Mouse (Mus musculus): ENCODE data around the gene Meltf. TPM values are rescaled to one million over a fixed set of nuclear protein-coding genes. Genes with fewer than 3 reads are reported as not detected.

The Meltf gene
- total RNA-seq (2017): not detected in 2 replicates

DNA sequence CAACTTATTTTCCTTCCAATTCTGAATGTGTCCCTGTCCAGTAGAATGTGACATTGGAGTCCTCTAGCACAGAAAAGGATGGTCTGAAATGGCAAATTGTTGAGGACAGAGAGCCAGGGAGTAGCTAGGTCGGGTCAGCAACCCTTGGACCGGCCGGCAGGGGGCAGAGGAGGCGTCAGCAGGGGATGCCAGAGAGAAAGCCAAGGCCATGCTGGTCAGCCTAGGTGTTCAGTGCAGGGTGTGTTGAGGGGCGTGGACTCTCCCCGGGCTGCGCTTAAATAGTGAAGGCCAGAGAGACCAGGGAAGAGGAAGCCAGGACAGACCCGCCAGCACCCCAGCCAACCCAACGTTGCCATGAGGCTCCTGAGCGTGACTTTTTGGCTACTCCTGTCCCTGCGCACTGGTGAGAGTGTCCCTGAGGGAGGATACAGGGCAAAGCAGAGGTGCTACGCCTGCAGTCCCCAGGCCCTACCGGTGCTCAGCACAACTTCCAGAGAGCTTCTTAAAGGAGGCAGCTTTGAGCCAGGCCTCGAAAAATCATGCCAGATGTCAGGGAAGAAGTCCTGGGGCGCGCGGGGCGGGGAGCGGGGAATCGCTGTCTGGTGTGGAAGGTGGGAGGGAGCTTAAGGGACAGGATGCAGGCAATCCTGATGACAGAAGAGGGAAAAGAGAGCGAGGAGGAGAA, at the start of gene Meltf:
Gene Meltf, plus strand, starts transcription at position 238 of the 685 bp plus-strand sequence.
- 0 out of 2 replicates have a peak, but pooled peaks have one; percentile 18 for ATAC-seq (ENCODE audit: extremely low read depth, insufficient number of reproducible peaks, low FRiP score, poor library complexity, severe bottlenecking)

DNA sequence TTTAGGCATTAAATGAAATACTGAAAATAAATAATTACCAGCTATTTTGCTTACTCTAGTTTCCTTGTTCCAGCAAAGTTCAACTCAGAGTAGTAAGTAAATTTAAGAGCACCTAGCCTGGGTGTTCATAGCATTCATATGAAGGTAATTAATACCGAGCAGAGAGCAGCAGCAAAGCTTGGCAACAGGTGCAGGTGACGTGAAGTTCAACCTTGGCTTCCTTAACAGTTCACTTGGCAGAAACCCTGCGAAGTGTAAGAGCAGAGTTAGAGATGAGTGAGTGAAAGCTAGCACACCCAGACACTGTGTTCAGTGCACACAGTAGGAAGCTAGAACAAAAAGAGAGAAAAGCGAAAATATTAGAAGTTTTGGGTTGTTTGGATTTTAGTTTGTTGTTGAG, 47.9 kb upstream of the Meltf start:
- ATAC-seq (ENCODE audit: extremely low read depth, insufficient number of reproducible peaks, low FRiP score, poor library complexity, severe bottlenecking): no peak

DNA sequence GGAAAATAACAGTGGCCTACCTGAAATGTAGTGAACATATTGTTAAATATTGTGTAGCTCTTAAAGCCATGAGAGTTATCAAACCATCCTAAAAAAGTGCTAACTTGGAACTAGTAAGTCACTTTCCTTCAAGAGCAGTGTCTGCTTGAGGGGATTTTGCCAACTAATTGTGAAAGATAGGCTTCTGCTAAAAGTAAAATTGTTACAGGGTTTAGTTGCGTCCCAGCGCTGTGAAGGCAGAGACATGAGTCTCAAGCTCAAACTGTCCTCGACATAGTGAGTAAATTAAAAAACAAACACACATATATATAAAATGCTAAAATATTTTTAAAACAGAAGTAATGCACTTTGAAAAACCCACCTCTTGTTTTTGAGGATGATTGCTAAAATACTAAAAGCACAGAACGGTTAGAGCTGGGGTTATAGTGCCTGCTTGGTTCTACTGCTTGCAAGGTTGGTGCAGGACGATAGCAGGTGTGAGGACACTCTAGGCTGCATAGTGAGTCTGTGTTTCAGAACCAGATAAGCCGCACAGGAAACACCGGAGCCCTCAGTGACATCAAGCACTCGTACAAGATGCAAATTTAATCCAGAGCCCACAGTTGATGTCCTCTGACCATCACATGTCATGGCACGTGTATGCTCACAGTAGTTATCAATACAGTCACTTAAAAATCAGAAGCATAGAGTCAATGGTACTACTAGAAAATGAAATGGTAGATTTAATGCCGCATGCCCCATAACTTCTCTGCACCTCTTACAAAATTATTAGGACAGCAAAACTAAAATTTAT, 45.8 kb upstream of the Meltf start:
- no peak for ATAC-seq (ENCODE audit: extremely low read depth, insufficient number of reproducible peaks, low FRiP score, poor library complexity, severe bottlenecking)

DNA sequence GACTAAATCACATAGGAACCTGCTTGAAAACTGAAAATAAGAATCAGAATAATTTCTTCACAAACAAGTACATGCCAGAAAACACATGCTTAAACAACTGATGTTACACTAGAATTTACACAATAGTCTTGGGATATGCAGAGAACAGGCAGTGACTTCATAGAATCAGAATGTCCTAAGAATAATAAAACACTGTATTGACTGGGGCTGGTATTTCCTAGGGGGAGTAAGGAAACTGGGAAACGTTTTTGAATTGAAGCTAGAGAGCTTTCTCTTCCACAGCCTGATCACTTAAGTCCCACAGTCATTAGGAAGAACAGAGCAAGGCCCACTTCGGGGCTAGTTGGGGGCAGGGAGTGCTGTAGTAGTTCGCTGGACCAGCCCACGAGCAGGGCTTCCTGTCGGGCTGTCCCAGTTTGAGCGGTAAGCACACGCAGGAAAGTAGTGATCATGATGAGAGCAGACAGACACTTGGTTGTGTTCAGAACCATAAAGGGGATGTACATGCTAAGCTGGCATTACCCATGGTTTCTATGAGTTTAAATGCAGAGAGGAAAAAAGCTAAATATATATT, 44.5 kb upstream of the Meltf start:
- ATAC-seq (ENCODE audit: extremely low read depth, insufficient number of reproducible peaks, low FRiP score, poor library complexity, severe bottlenecking): no peak

DNA sequence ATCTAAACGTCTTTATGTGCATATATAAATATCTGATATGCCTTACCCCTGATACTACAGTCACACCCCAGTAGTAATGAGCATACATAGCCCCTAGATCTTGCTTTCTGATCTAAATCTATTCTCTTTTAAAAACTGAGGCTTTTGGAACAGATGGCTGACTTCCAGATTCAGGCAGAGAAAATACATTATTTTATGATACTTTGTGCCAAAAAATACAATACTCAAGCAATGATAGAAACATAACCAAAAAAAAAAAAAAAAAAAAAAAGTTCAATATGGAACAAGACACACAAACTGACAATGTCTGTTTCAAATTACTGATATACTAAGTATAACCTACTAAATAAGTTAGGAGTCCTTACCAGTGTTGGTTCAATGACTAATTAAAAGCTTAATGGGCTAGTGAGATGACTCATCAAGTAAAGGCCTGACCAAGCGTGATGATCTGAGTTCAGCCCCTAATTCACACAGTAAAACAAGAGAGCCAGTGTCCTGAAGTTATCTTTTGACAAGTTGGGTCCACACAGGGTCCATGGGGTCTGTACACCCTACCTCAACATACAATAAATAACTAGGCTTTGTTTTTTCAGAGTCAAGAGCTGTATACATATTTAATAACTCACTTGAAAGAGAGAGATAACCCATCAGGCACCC, 43.8 kb upstream of the Meltf start:
- no peak for ATAC-seq (ENCODE audit: extremely low read depth, insufficient number of reproducible peaks, low FRiP score, poor library complexity, severe bottlenecking)

DNA sequence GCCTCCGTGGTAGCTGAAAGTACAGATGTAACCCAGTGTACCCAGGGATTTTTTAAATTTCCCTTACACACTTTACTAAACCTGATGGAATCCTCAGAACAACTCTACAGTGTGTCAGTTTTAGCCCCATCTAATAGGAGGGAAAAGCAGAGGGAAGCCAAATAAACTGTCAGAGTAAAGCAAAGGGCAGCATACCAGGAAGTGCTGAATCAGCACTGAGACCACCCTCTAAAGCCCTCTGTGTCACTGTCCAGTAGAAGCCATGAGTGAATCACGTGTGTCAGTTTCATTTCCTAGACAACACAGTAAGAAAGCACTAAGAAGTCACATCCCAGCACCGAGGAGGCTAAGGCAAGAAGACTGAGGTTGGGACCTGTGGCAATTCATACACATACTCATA, 41.2 kb upstream of the Meltf start:
- no peak for ATAC-seq (ENCODE audit: extremely low read depth, insufficient number of reproducible peaks, low FRiP score, poor library complexity, severe bottlenecking)

DNA sequence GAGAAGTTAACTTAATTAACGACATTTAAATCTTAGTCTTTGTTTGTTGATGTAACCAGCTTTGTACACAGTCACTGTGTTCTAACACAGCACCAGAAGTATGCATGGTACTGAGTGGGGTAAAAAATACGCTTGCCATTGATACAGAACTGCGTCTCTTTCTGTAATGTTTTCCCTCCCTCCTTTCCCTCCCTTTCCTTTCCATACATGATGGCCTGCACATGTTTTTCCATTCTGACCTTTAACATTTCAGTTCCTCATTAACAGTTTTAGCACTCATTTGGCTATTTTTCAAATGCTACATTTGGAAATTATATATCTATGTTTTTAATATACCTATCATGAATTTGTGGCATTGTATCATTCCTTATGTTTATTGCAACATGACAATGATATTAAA, 34.4 kb upstream of the Meltf start:
- ATAC-seq (ENCODE audit: extremely low read depth, insufficient number of reproducible peaks, low FRiP score, poor library complexity, severe bottlenecking): no peak

DNA sequence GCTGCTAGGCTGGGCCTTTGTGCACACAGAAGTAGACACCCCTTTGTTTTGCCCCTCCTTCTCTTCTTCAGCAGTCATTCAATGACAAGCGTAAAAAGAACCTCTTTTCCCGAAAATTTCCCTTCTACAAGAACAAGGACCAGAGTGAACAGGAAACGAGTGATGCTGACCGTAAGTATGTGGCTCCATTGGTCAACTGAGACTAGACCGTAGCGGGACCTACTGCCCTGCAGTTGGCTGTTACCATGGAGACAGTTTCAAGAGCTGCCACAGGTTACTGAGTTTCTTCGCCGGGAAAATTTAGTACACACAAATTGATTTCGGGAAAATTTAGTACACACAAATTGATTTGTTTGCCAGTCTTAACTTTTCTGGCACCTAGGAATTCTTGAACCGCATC, 31.8 kb upstream of the Meltf start:
- ATAC-seq (ENCODE audit: extremely low read depth, insufficient number of reproducible peaks, low FRiP score, poor library complexity, severe bottlenecking): no peak

DNA sequence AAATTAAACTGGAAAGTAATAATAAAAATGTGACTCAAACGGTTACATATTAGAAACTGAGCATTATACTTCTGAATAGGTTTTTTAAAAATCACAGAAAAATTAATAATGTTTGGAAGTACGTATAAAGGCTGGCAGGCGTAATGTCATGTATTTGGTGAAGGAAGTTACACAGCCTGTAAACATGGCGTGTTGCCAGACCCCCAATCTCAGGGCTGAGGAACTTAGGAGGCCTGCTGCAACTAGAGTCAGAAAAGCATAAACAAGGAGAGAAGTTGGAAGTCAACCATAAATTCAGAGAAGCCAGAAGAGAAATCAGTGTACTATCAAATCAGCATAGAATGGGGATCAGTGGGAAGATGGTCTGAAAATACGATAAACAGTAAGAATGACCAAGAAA, 14.7 kb upstream of the Meltf start:
- ATAC-seq (ENCODE audit: extremely low read depth, insufficient number of reproducible peaks, low FRiP score, poor library complexity, severe bottlenecking): no peak

DNA sequence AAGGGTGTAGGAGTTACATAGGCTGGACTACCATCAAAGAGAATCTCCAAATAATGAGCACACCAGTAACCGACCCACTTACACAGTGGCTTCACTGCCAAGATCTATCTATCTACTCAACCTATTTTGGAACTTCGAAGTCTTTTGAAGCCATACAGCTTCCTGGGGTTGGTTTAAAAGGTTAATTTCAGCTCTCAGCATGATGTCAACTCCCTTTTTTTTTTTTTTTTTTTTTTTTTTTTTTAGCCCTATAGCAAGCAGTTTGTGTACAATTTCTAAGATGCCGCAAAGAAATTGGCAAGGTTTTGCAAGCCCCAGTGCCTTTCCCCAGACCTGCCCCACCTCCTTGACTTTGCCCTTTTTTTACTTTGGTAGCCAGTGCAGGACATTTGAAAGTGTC, 13.4 kb upstream of the Meltf start:
- ATAC-seq (ENCODE audit: extremely low read depth, insufficient number of reproducible peaks, low FRiP score, poor library complexity, severe bottlenecking): no peak

DNA sequence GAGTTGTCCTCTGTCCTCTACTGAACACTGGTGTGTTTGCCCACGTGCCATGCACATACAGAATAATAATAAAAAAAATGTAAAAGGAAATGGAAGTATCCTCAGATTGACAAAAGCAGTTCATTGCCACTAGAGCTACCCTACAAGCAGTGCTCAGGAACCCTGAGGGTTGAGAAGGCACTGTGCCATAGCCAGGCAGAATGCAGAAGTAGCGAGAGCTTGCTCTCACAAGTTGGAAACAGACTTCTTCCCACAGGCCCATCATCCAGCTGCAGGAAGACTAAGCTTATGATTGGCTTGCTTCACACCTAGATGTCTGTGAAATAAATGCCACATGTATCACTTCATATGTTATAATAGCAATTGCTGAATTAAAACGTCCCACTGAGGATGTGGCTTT, 11.7 kb upstream of the Meltf start:
- ATAC-seq (ENCODE audit: extremely low read depth, insufficient number of reproducible peaks, low FRiP score, poor library complexity, severe bottlenecking): no peak

DNA sequence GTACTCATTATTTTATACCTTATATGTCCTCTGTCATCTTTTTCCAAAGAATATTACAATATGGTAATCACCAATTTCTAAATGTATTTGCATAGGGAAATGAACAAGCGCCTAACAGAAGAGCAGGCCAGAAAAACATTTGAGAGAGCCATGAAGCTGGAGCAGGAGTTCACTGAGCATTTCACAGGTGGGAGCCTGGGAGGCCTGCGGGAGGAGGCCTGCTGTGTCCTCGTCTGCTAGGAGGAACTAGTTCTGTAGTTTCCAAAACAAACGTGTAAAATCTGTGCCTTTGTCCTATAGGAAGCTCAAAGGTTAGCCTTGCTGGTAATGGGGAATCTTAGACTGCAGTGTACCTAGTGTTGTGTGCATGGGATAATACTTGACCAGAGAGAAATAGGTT, 10.9 kb upstream of the Meltf start:
- no peak for ATAC-seq (ENCODE audit: extremely low read depth, insufficient number of reproducible peaks, low FRiP score, poor library complexity, severe bottlenecking)

DNA sequence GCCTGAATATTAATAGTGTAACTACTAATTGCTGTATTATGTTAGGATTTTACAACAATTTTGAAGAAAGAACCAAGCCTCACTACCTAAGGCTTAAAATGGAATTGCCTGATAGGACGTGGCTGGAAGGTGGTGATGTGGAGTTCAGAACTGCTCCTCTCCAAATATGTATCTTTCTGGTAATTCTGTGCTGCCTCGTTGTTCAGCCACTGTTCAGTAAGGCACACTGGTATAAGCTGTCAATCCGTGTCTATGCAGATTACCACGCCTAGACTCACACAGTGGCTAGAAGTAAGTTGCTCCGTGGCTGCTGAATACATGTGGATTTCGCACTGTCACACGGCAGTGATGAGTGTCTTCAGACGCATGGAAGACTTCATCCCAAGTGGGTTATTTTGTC, 4.9 kb upstream of the Meltf start:
- no peak for ATAC-seq (ENCODE audit: extremely low read depth, insufficient number of reproducible peaks, low FRiP score, poor library complexity, severe bottlenecking)

DNA sequence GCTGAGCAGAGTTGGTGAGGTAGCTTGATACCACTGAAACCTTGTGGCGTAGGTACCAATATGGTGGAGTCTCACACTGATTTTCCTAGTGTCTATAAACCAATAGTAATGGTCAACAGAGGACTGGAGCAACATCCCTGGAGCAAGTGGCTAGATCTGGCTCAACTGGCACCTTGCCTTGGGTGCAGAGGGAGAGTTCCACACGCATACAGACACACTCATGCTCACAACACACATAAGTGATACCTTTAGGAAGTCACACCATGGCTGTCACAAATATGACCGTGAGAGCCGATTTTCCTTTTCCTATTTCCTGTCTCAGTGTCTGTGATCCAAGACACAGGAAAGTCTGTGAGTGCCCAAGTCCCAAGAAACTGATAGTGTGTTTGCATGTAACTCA, 3.2 kb upstream of the Meltf start:
- ATAC-seq (ENCODE audit: extremely low read depth, insufficient number of reproducible peaks, low FRiP score, poor library complexity, severe bottlenecking): no peak

DNA sequence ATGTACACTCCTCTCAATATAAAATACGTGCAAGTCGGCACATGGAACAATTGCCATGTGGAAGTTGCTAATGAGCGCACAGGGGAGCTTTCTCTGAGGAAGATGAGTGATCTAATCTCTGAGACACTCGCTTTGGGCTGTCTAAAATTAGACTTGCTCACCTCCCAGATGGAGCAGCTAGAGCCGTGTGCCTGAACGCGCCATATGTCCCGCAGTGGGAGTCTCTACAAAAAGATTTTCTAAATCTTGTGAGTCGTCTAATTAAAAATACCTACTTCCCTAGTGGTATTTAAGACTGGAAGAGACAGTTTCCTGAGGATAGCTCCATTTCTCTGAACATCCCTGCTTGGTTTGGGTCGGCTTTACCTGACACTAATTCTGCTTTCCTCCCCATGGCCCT, 2.2 kb upstream of the Meltf start:
- ATAC-seq (ENCODE audit: extremely low read depth, insufficient number of reproducible peaks, low FRiP score, poor library complexity, severe bottlenecking): no peak

DNA sequence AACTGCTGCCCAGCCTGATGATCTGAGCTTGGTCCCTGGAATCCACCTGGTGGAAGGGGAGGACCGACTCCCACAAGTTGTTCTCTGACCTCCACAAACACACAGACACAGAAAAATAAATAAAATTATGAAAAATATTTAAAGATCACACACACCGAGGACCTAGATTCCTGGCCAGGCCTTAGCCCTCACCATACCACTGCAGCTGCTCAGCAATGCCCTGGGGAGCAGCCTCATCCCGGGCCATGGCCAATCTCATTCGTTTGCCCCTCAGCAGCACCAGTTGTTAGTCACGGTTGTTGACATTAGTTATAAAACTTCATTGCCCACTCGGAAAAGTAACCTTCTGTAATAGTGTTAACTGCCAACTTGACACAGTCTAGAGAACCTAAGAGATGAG, 558 bp upstream of the Meltf start:
- no peak for ATAC-seq (ENCODE audit: extremely low read depth, insufficient number of reproducible peaks, low FRiP score, poor library complexity, severe bottlenecking)

DNA sequence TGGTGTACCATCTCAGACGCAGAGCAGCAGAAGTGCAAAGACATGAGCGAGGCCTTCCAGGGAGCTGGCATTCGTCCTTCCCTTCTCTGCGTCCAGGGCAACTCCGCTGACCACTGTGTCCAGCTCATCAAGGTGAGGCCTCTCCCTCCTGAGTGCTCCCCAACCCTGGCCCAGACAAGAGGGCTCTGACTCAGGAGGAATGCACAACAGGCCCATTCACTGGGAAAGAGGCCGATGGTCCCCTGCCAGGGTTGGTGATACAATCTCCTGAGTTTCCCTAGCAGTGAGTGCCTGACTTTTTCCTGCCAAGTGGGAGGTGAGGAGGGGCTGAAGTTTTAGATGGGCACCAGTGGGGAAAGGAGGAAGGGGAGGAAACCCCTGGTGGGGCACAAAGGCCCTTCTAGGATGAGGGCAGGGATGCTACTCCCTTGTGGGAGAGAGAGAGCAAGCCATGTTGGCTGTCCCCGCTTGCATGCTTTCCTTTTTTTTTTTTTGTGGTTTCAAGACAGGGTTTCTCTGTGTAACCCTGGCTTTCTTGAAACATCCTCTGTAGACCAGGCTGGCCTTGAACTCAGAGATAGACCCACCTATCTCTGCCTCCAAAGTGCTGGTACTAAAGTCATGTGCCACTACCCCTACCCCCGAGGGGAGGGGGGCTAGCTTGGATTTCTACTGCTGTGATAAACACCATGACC, 1.7 kb downstream of the Meltf start:
- ATAC-seq (ENCODE audit: extremely low read depth, insufficient number of reproducible peaks, low FRiP score, poor library complexity, severe bottlenecking): no peak

DNA sequence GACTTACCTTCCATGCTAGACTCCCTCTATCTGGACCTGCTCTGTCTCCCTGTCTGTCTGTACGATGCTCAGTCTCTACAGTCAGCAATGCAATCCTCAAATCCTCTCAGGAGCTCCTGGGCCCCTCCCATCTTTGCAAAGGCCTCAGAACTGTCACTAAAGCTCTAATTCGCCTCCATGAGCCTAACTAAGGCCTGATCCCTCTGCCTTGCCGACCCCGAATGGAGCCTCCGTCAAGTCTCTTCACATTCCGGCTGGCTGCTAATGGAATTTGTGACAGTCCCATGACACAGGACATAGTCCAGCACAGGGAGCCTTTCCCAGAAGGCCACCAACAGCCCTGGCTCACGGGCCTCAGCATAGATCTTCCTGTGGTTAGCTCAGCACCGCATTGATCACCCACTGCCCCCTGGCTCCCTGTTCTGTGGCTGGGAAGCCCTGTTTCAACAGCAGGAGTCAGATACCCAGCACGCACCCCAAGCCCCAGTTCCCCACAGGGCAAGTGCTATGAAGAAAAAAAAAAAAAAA, 3.8 kb downstream of the Meltf start:
- ATAC-seq (ENCODE audit: extremely low read depth, insufficient number of reproducible peaks, low FRiP score, poor library complexity, severe bottlenecking): no peak

DNA sequence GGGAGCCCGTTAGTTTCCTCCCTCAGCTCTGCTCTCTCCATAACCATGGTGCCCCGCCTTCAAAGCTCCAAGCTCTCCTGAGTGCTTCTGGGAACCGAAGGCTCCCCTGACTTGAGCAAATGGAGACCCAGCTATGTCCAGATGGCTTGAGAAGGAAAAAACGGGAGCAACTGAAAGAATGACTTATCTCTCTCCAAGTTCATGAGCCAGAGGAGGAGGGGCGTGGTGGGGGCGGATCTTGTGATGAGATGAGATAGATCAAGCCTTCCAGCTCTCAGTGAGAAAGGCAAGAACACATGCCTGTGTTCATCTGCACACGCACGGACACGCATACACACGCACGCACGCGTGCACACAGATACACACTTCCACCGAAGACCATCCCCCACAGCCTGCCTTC, 4.7 kb downstream of the Meltf start:
- no peak for ATAC-seq (ENCODE audit: extremely low read depth, insufficient number of reproducible peaks, low FRiP score, poor library complexity, severe bottlenecking)

Measured in neutrophil, adult 5-6 weeks (primary cell).